Mouse (Mus musculus): Measurements from ENCODE around the gene Tmprss6.

DNA sequence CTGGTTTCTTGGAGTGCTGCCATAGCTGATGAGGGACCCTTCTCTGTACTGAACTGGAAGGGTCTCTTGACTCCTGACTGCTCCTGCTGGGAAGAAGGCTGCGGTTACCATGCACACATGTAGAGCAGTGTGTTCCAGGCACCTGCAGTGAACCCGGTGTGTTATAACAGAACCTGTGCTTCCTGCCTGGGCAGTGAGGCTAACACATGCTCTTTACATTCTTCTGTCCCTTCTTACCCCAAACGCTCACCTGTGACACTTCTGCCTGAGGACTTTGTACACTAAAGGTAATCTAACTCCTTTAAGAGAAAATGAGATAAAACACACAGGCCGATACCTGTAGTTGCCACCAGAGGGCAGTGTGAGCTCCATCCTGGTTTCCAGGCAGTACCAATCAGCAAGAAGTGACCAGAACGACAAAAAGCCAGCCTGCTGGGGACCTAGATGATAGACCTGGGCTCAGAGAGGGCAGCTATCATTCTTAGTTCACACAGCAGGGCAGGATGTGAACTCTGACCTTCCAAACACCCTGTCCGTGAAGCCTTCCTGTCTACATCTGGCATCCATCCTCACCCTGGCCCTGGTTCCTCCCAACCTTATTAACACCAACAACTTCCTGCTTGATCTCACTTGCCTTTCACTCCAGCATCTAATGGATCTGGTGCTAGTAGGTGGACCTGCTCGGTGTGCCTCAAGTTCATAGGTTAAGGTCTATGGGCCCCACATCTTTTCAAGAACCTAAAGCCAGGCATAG lies 46.1 kb upstream of the Tmprss6 start:
- TF ChIP-seq GATA1 (IDR thresholded peaks at IDR 0.05; ENCODE audit: borderline replicate concordance, low read length) (no peak), TAL1 (conservative IDR thresholded peaks at IDR 0.05; ENCODE audit: low read depth, low read length) (no peak), CTCF (IDR thresholded peaks at IDR 0.05; ENCODE audit: low read depth, low read length) (peak; percentile 96), POLR2AphosphoS5 (IDR thresholded peaks at IDR 0.05; ENCODE audit: insufficient replicate concordance, low read depth, low read length) (no peak)

Measured in G1E (cell line).